Mouse (Mus musculus) lung, embryonic 14.5 days (tissue): ENCODE data around the gene Ndufv1. TPM values are rescaled to one million over a fixed set of nuclear protein-coding genes. Genes with fewer than 3 reads are reported as not detected.

Experiments used
- ATAC-seq: fragments of 200-750 bp; cut with Nextera tagmentation; 2 replicates; pipeline ENCODE4 v1.8.0; 2017; ENCODE audit warnings: mild to moderate bottlenecking, moderate TSS enrichment, moderate library complexity; ENCODE audit not compliant: insufficient read depth
- DNase-seq: peaks from one replicate; pipeline ENCODE4 v3.0.0-alpha.2; 2015
- H3K27ac ChIP-seq: fragments of 300-500 bp; sonication (generic); 2 replicates; pipeline ENCODE4 v1.5.1; 2014; ENCODE audit warnings: low read depth, mild to moderate bottlenecking, moderate library complexity
- H3K27me3 ChIP-seq: fragments of 300-500 bp; sonication (generic); 2 replicates; pipeline ENCODE4 v1.6.1; 2014; ENCODE audit warnings: low read length, control low read depth; ENCODE audit not compliant: insufficient read depth
- H3K36me3 ChIP-seq: fragments of 300-500 bp; sonication (generic); 2 replicates; pipeline ENCODE4 v1.6.1; 2014; ENCODE audit warnings: control low read depth; ENCODE audit not compliant: insufficient read depth
- H3K4me1 ChIP-seq: fragments of 300-500 bp; sonication (generic); 2 replicates; pipeline ENCODE4 v1.6.1; 2014; ENCODE audit warnings: antibody characterized with exemption, control low read depth; ENCODE audit not compliant: insufficient read depth
- H3K4me2 ChIP-seq: fragments of 300-500 bp; sonication (generic); 2 replicates; pipeline ENCODE4 v1.6.1; 2014; ENCODE audit warnings: mild to moderate bottlenecking
- H3K4me3 ChIP-seq: fragments of 300-500 bp; sonication (generic); 2 replicates; pipeline ENCODE4 v1.5.1; 2014; ENCODE audit warnings: low read depth, low read length
- H3K9ac ChIP-seq: fragments of 300-500 bp; sonication (generic); 2 replicates; pipeline ENCODE4 v1.6.1; 2014
- H3K9me3 ChIP-seq: fragments of 300-500 bp; sonication (generic); 2 replicates; pipeline ENCODE4 v1.6.1; 2016; ENCODE audit warnings: low read depth, low read length, control low read depth
- CTCF ChIP-seq: IDR thresholded peaks from 2 replicates; pipeline ENCODE4 v1.5.1; 2016; ENCODE audit warnings: antibody characterized with exemption, low read depth
- WGBS: fragments of 180-500 bp; shearing (Covaris S2); extraction: QIAGEN DNeasy Blood & Tissue Kit; methylation state at CpG from one replicate; pipeline ENCODE4 v1.1.7; 2014; 5-methylcytosine and 5-hydroxymethylcytosine counted together
- polyA plus RNA-seq: library from polyadenylated mRNA; unstranded; fragments of >200 nt; fragmentation: Nextera tagmentation; extraction: Ambion mirVana; gene quantifications from 2 replicates; pipeline ENCODE4 v1.2.1, GENCODE M21; 2014

Gene Ndufv1
- polyA plus RNA-seq, 1 experiment from 2014 or later: 193 TPM

DNA sequence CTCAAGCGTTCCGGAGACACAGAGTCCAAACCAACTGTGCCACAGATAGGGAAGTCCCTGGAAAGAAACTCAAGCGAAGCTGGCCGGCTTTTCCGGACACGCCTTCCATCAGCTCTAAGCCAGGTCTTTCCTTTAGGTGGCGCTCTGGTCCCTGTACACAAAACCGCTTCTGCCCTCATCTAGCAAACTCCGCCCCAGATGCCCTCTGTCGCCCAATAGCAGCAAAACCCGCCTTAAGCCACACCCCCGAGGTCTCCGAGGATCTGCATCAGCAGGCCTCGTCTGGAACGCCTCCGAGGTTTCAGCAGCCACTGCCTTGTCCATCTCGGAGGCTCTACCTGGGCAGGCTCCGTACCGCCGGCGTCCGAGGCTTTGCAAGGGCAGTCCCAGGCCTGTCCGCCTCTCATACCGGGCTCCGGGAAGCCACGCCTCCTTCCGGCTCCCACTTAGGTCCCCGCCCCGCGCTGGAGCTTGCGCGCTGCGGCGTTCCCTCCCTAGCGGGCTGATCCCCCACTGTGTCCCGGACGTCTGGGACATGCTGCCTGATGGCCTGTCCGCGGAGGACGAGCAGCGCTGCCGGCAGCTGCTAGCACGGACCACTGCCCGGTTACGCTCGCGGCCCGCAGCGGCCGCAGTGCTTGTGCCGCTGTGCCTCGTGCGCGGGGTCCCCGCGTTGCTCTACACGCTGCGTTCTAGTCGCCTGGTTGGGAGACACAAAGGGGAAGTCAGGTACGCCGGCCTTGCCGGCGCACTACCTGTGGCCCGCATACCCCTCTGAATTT is 12.3 kb downstream of the Ndufv1 start, which contains the start of the genes Nudt8 and Gm49405:
Gene Nudt8, plus strand, starts transcription at position 462 of the 782 bp plus-strand sequence.
Gene Gm49405, plus strand, starts transcription at position 508 of the 782 bp plus-strand sequence.
- Histone ChIP-seq H3K9me3 (no peaks in the 10 kb centered on the region), H3K4me2 (peak within 1 kb of the TSS; percentile 93), H3K9ac (peak within 1 kb of the TSS; percentile 67), H3K27me3 (no peaks in the 10 kb centered on the region), H3K4me1 (peaks cover 5% of the 10 kb centered on the region; the same call in 1 of the 2 replicates), H3K27ac (peak within 1 kb of the TSS; percentile 97), H3K4me3 (peak within 1 kb of the TSS; percentile 48), H3K36me3 (peaks cover 5% of the 10 kb centered on the region; the same call in 1 of the 2 replicates)
- peak; percentile 84 for TF ChIP-seq CTCF
- WGBS: 0% methylated on average over 64 of the region's 64 CpGs
- DNase-seq: peak; percentile 99
- peak; percentile 94 for ATAC-seq

- H3K4me3 ChIP-seq: peak overlapping the region; percentile 48; the same call in 1 of the 2 replicates
- H3K9ac ChIP-seq: no peak overlapping the region
Measured at GRCm38 (mm10) chr19:3999121-3999730, 13.4 kb downstream of the Ndufv1 start.

DNA sequence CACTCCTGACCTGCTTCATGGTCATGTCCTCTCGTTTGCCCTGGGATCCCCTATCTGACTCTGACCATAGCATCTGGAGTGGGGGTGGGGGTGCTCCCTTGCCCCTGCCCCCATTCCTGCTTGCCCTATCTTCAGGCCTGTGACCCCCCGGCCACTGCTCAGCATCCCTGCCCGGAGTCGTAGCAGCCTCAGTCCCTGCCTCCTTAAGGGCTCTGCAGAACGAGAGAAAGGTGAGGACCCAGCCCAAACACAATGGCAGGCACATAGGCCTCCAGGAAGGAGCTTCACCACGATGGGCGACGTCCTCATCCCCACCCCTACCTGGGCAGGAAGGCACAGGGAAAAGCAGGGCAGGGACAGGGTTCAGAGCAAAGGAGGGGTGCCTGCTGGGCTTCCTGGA is 14.3 kb downstream of the Ndufv1 start:
- DNase-seq: no peak
- no peak overlapping the region for H3K4me3 ChIP-seq
- TF ChIP-seq CTCF: no peak
- no peak overlapping the region for H3K4me2 ChIP-seq
- H3K4me1 ChIP-seq: peaks cover 5% of the 10 kb centered on the region; the same call in 1 of the 2 replicates
- H3K27me3 ChIP-seq: no peaks in the 10 kb centered on the region
- WGBS: 69% methylated on average over 8 of the region's 8 CpGs
- no peak overlapping the region for H3K9ac ChIP-seq
- ATAC-seq: no peak
- H3K36me3 ChIP-seq: no peaks in the 10 kb centered on the region
- no peaks in the 10 kb centered on the region for H3K9me3 ChIP-seq
- no peak overlapping the region for H3K27ac ChIP-seq

More at GRCm38 (mm10) chr19:3999121-3999730, 13.4 kb downstream of the Ndufv1 start:
- Histone ChIP-seq H3K4me1 (peaks cover 5% of the 10 kb centered on the region; the same call in 1 of the 2 replicates), H3K9me3 (no peaks in the 10 kb centered on the region), H3K36me3 (no peaks in the 10 kb centered on the region), H3K27ac (peak overlapping the region; percentile 97; the same call in 1 of the 2 replicates), H3K27me3 (no peaks in the 10 kb centered on the region), H3K4me2 (peak overlapping the region; percentile 93; the same call in 1 of the 2 replicates)
- ATAC-seq (no peak), DNase-seq (no peak)
- WGBS: 77% methylated on average over 9 of the region's 9 CpGs
- TF ChIP-seq CTCF: no peak

DNA sequence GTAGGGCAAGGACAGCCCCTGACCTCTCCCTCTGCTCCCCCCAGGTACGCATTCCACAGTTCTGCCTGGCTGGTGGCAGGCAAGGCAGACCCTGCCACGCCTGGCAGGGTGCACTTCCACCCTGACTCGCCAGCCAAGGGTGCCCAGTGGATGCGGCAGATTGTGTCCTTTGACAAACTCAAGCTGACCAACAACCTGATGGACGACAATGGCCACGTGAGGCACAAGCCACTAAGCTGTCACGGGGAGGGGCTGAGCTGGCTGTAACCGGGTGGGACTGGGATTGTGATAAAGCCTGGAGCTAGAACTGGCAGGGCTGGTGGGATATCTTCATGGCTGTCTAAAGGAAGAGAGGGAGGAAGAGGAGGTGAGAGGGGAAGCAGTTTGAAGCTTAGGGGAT is 15.4 kb downstream of the Ndufv1 start:
- WGBS: 41% methylated on average over 8 of the region's 8 CpGs
- H3K9ac ChIP-seq: no peak overlapping the region
- no peak overlapping the region for H3K4me2 ChIP-seq
- DNase-seq (no peak), ATAC-seq (no peak)
- no peak overlapping the region for H3K27ac ChIP-seq
- peaks cover 5% of the 10 kb centered on the region; the same call in 1 of the 2 replicates for H3K4me1 ChIP-seq
- TF ChIP-seq CTCF: no peak
- H3K4me3 ChIP-seq: no peak overlapping the region
- no peaks in the 10 kb centered on the region for H3K9me3 ChIP-seq
- H3K27me3 ChIP-seq: no peaks in the 10 kb centered on the region
- H3K36me3 ChIP-seq: no peaks in the 10 kb centered on the region

GRCm38 (mm10) chr19:3996747-3997146 is 15.9 kb downstream of the Ndufv1 start:
- no peak for TF ChIP-seq CTCF
- H3K27me3 ChIP-seq: no peaks in the 10 kb centered on the region
- H3K4me1 ChIP-seq: peaks cover 5% of the 10 kb centered on the region; the same call in 1 of the 2 replicates
- ATAC-seq (no peak), DNase-seq (no peak)
- H3K9ac ChIP-seq: no peak overlapping the region
- no peak overlapping the region for H3K4me2 ChIP-seq
- H3K9me3 ChIP-seq: no peaks in the 10 kb centered on the region
- no peak overlapping the region for H3K4me3 ChIP-seq
- no peak overlapping the region for H3K27ac ChIP-seq
- no peaks in the 10 kb centered on the region for H3K36me3 ChIP-seq
- WGBS: 70% methylated on average over 8 of the region's 8 CpGs

- peaks cover 2% of the 10 kb centered on the region; the same call in 1 of the 2 replicates for H3K4me1 ChIP-seq
- ATAC-seq: no peak
- H3K27me3 ChIP-seq: no peaks in the 10 kb centered on the region
- no peak for TF ChIP-seq CTCF
- H3K9ac ChIP-seq: no peak overlapping the region
- no peak overlapping the region for H3K4me2 ChIP-seq
- no peak for DNase-seq
- H3K4me3 ChIP-seq: no peak overlapping the region
- H3K9me3 ChIP-seq: no peaks in the 10 kb centered on the region
- no peaks in the 10 kb centered on the region for H3K36me3 ChIP-seq
- H3K27ac ChIP-seq: 0 out of 2 replicates have a peak overlapping the region, but pooled peaks have one; percentile 18
- 53% methylated on average over 7 of the region's 7 CpGs for WGBS
Measured at GRCm38 (mm10) chr19:3996106-3996505, 16.5 kb downstream of the Ndufv1 start.

- H3K27ac ChIP-seq: 0 out of 2 replicates have a peak overlapping the region, but pooled peaks have one; percentile 18
- 54% methylated on average over 3 of the region's 3 CpGs for WGBS
- H3K4me2 ChIP-seq: no peak overlapping the region
- no peaks in the 10 kb centered on the region for H3K27me3 ChIP-seq
- peak; percentile 11 for DNase-seq
- no peaks in the 10 kb centered on the region for H3K36me3 ChIP-seq
- no peak overlapping the region for H3K9ac ChIP-seq
- TF ChIP-seq CTCF: no peak
- no peaks in the 10 kb centered on the region for H3K4me1 ChIP-seq
- ATAC-seq: no peak
- H3K9me3 ChIP-seq: no peaks in the 10 kb centered on the region
- H3K4me3 ChIP-seq: no peak overlapping the region
Measured at GRCm38 (mm10) chr19:3995505-3995904, 17.1 kb downstream of the Ndufv1 start.
